Mouse (Mus musculus) neural tube, embryonic 13.5 days (tissue): ENCODE data around the gene Rtn3. TPM values are rescaled to one million over a fixed set of nuclear protein-coding genes. Genes with fewer than 3 reads are reported as not detected.
"Not testable (repeated sequence)": the region's sequence is repeated elsewhere in the genome, so short reads cannot be mapped to it uniquely, and the experiment has no call there.

ENCODE experiments used
- ATAC-seq: fragments of 200-750 bp; cut with Nextera tagmentation; 2 replicates; pipeline ENCODE4 v1.8.0; 2017; ENCODE audit warnings: low read depth, mild to moderate bottlenecking, moderate TSS enrichment, moderate library complexity
- H3K27ac ChIP-seq: fragments of 300-500 bp; sonication (generic); replicated peaks from 2 replicates; pipeline ENCODE4 v1.5.1; 2015; ENCODE audit warnings: moderate library complexity, mild to moderate bottlenecking, inconsistent platforms
- H3K27me3 ChIP-seq: fragments of 300-500 bp; sonication (generic); 2 replicates; pipeline ENCODE4 v1.6.1; 2015; ENCODE audit warnings: mild to moderate bottlenecking, inconsistent platforms
- H3K36me3 ChIP-seq: fragments of 300-500 bp; sonication (generic); 2 replicates; pipeline ENCODE4 v1.6.1; 2015; ENCODE audit warnings: mild to moderate bottlenecking, inconsistent platforms
- H3K4me1 ChIP-seq: fragments of 300-500 bp; sonication (generic); replicated peaks from 2 replicates; pipeline ENCODE4 v1.6.1; 2015; ENCODE audit warnings: inconsistent platforms
- H3K4me2 ChIP-seq: fragments of 300-500 bp; sonication (generic); 2 replicates; pipeline ENCODE4 v1.6.1; 2015; ENCODE audit warnings: inconsistent platforms, mild to moderate bottlenecking, moderate library complexity
- H3K4me3 ChIP-seq: fragments of 300-500 bp; sonication (generic); 2 replicates; pipeline ENCODE4 v1.5.1; 2015; ENCODE audit warnings: mild to moderate bottlenecking, inconsistent platforms
- H3K9ac ChIP-seq: fragments of 300-500 bp; sonication (generic); 2 replicates; pipeline ENCODE4 v1.6.1; 2015; ENCODE audit warnings: moderate library complexity, mild to moderate bottlenecking, inconsistent platforms
- H3K9me3 ChIP-seq: fragments of 300-500 bp; sonication (generic); 2 replicates; pipeline ENCODE4 v1.6.1; 2016; ENCODE audit warnings: inconsistent platforms
- WGBS: fragments of 180-500 bp; shearing (Covaris S2); methylation state at CpG from one replicate; pipeline ENCODE4 v1.1.7; 2015; 5-methylcytosine and 5-hydroxymethylcytosine counted together
- polyA plus RNA-seq: library from polyadenylated mRNA; unstranded; fragments of >200 nt; fragmentation: Nextera tagmentation; extraction: Ambion mirVana; gene quantifications from 2 replicates; pipeline ENCODE4 v1.2.1, GENCODE M21; 2015

The Rtn3 gene
- polyA plus RNA-seq, 1 experiment from 2014 or later = 529 TPM

DNA sequence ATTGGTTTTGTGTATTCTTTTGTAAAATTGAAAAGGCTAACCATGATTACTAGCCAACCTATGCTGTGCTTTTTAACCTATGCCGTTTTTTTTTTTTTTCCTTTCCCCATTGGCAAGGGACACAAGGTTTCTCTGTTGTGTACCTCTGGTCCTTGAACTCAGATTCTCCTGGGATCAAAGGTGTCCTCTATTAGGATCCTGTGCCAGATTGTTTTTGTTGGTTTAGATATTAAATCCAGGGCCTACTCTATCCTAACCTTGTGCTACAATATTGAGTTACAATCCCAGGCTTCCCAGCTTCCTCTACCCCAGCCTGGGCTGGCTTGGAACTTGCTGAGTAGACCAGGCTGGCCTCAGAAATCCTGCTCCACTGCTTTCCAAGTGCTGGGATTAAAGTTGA, 17.6 kb upstream of the Rtn3 start:
- H3K36me3 ChIP-seq = no peaks in the 10 kb centered on the region
- peaks cover 3% of the 10 kb centered on the region for H3K4me1 ChIP-seq
- no peaks in the 10 kb centered on the region for H3K27me3 ChIP-seq
- no peaks in the 10 kb centered on the region for H3K9me3 ChIP-seq
- ATAC-seq = no peak
- no peak overlapping the region for H3K4me2 ChIP-seq
- no peak overlapping the region for H3K27ac ChIP-seq
- no peak overlapping the region for H3K9ac ChIP-seq
- no peak overlapping the region for H3K4me3 ChIP-seq
- whole genome bisulfite sequencing = 87% methylated on average over 1 of the region's 1 CpGs

DNA sequence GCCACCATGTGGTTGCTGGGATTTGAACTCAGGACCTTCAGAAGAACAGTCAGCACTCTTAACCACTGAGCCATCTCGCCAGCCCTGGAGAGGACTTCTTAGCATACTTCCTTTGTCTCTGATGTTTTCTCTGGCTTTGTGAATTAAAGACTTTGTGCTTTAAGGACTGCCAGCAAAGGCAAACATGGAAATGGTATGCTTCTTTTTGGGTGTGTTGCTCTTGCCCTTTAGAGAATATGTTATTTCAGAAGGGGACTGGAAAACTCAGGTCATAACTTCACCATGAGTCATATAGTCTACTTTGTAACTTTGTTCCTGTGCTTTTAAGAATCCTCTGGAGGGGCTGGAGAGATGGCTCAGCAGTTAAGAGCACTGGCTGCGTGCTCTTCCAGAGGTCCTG, 15.7 kb upstream of the Rtn3 start:
- peaks cover 9% of the 10 kb centered on the region for H3K4me1 ChIP-seq
- no peak overlapping the region for H3K4me2 ChIP-seq
- no peak overlapping the region for H3K9ac ChIP-seq
- H3K9me3 ChIP-seq = no peaks in the 10 kb centered on the region
- H3K27me3 ChIP-seq = no peaks in the 10 kb centered on the region
- no peak for ATAC-seq
- WGBS = 96% methylated on average over 2 of the region's 2 CpGs
- H3K27ac ChIP-seq = no peak overlapping the region
- H3K4me3 ChIP-seq = no peak overlapping the region
- H3K36me3 ChIP-seq = no peaks in the 10 kb centered on the region

- Histone ChIP-seq H3K4me2 (peak overlapping the region; percentile 66; the same call in 1 of the 2 replicates), H3K9ac (0 out of 2 replicates have a peak overlapping the region, but pooled peaks have one; percentile 93), H3K4me3 (0 out of 2 replicates have a peak overlapping the region, but pooled peaks have one; percentile 80)
- ATAC-seq, H3K27ac ChIP-seq, H3K36me3 ChIP-seq, H3K27me3 ChIP-seq, H3K9me3 ChIP-seq, H3K4me1 ChIP-seq: not testable (repeated sequence)
- 86% methylated on average over 1 of the region's 1 CpGs for WGBS
These were observed 13.0 kb upstream of the Rtn3 start for GRCm38 (mm10) chr19:7496070-7496469.

DNA sequence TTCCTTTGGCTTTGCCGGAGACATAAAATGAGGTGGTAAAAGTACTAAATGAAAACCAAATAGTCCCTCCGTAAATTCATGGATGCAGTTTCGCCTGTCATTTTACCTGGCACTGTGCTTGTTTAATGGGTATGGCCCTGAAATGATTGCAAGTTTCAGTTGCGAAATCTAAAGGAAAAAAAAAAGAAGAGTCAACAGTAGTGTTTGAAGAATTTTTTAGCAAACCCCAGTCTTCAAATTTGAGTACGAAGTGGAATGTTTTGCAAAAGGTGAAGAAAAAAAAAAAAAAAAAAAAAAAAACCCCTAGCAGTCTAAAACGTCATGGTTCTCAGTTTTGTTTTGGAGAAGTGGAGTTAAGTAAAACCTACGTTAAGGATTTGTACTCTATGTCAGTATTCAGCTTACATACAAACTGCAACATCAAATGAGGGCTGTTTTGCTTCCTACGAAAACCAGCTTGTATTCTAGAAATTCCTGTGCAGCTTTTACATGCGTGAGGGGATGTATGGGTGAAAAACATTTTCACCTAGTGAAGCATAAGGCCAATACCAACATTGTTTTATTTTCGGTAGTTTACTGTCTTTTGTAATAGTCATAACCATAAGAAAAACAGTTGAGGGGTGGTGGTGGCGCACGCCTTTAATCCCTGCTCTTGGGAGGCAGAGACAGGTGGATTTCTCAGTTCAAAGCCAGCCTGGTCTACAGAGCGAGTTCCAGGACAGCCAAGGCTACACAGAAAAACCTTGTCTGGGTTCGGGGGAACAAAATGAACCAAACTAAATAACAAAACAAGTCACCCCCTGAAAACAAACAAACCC, 12.3 kb upstream of the Rtn3 start:
- no peaks in the 10 kb centered on the region for H3K27me3 ChIP-seq
- peak overlapping the region; percentile 80 for H3K4me3 ChIP-seq
- H3K4me1 ChIP-seq = peaks cover 9% of the 10 kb centered on the region
- H3K27ac ChIP-seq = peak overlapping the region; percentile 99
- ATAC-seq = no peak
- 47% methylated on average over 14 of the region's 14 CpGs for WGBS
- H3K9ac ChIP-seq = peak overlapping the region; percentile 93
- H3K9me3 ChIP-seq = no peaks in the 10 kb centered on the region
- no peaks in the 10 kb centered on the region for H3K36me3 ChIP-seq
- H3K4me2 ChIP-seq = peak overlapping the region; percentile 66

DNA sequence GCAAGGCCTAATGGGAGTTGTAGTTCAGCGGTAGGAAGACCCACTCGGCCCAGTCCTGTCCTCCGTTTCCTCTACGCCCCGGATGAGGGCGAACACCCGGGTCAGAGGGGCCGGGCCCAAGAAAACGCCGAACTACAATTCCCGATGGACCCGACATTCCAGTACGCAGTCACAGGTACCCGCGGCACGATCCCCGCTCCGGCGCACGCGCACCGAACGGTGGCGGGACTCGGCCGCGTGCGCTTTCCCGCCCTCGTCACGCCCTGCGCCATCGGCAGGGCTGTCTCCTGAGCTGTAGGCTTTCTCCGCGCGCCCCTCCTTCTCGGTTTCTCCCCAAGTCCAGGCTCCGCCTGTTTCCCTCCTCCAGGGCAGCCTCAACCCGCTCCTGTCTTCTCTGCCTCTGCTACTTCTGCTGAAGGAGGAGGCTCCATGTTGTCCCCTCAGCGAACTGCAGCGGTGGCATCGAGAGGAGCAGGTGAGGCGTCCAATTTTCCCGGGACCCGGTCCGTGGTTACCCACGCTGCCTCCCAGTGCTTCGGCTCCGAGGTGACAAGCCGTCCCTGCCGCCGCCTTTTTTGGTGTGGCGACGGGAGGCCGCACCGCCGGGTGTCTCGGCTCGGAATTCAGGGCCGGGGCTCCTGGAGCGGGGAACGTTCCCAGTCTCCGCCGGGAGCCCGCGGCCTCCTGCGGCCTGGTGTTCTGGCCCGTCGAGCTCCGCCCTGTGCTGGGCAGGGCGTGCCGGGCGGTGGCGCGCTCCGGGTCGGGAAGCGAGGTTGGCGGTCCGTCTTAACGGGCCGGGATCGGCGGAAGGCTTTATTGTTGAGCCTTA, 11.3 kb upstream of the Rtn3 start:
- peak overlapping the region; percentile 93 for H3K9ac ChIP-seq
- peak overlapping the region; percentile 99 for H3K27ac ChIP-seq
- peaks cover 9% of the 10 kb centered on the region for H3K4me1 ChIP-seq
- H3K4me2 ChIP-seq = peak overlapping the region; percentile 66
- H3K36me3 ChIP-seq = no peaks in the 10 kb centered on the region
- under 1% methylated on average over 84 of the region's 84 CpGs for WGBS
- no peaks in the 10 kb centered on the region for H3K27me3 ChIP-seq
- H3K9me3 ChIP-seq = no peaks in the 10 kb centered on the region
- H3K4me3 ChIP-seq = peak overlapping the region; percentile 80
- peak; percentile 97 for ATAC-seq

- H3K27ac ChIP-seq = peak within 1 kb of the TSS; percentile 99
- no peaks in the 10 kb centered on the region for H3K9me3 ChIP-seq
- ATAC-seq = no peak
- peak within 1 kb of the TSS; percentile 80 for H3K4me3 ChIP-seq
- H3K4me1 ChIP-seq = peaks cover 9% of the 10 kb centered on the region
- H3K36me3 ChIP-seq = no peaks in the 10 kb centered on the region
- H3K4me2 ChIP-seq = peak within 1 kb of the TSS; percentile 66
- H3K9ac ChIP-seq = peak within 1 kb of the TSS; percentile 93
- H3K27me3 ChIP-seq = no peaks in the 10 kb centered on the region
- WGBS = 34% methylated on average over 31 of the region's 31 CpGs
These were observed 10.5 kb upstream of the Rtn3 start, which contains the start of gene Atl3 for GRCm38 (mm10) chr19:7493352-7494186. TSS of gene Atl3 (plus strand) at chr19:7494040.

DNA sequence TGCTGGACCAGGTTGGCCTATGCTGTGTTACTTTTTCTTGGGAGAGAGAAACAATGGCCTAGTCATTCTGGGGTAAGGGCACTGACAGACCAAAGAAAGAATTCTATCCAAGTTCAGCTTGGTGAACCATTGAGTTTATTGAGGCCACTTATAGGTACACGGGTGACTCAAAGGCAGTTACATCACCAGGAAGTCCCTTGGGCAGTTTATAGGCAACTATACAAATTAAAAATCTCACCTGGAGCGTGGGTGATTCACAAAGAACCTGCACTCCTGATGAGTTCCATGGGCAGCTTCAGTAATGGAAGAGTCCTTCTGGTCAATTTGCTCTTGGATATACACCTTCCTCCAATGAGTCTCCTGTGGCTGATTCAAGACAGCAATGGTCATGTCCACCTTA, 9.6 kb upstream of the Rtn3 start:
- ATAC-seq = no peak
- Histone ChIP-seq H3K9me3 (no peaks in the 10 kb centered on the region), H3K27ac (no peak overlapping the region), H3K9ac (no peak overlapping the region), H3K27me3 (no peaks in the 10 kb centered on the region), H3K4me2 (no peak overlapping the region), H3K36me3 (no peaks in the 10 kb centered on the region), H3K4me1 (peaks cover 9% of the 10 kb centered on the region), H3K4me3 (no peak overlapping the region)
- WGBS = 93% methylated on average over 2 of the region's 2 CpGs

- H3K27me3 ChIP-seq = no peaks in the 10 kb centered on the region
- H3K4me2 ChIP-seq = no peak overlapping the region
- no peak overlapping the region for H3K27ac ChIP-seq
- WGBS = 78% methylated on average over 6 of the region's 6 CpGs
- peaks cover 9% of the 10 kb centered on the region for H3K4me1 ChIP-seq
- no peak overlapping the region for H3K4me3 ChIP-seq
- ATAC-seq = no peak
- H3K9ac ChIP-seq = no peak overlapping the region
- no peaks in the 10 kb centered on the region for H3K9me3 ChIP-seq
- no peaks in the 10 kb centered on the region for H3K36me3 ChIP-seq
These were observed 8.9 kb upstream of the Rtn3 start for GRCm38 (mm10) chr19:7491960-7492359.

DNA sequence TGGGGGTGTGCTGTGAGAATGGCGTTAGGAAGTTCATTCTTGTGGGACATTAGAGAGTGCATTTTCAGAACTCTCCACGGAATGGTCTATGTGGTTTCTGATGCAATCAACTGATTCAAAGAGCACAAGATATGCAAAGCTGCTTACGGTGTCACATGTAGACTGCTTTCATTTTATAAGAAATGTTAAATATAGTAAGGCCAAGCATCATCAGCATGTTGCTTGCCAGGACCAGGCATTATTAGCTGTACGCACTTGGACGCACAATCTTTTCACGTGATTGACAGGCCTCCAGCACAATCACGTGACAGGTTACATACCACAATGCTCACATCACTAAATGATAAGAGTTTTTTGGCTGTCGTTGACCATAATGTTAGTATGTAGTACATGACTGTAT, 4.6 kb upstream of the Rtn3 start:
- Histone ChIP-seq H3K27me3 (no peaks in the 10 kb centered on the region), H3K9ac (no peak overlapping the region), H3K4me1 (peaks cover 6% of the 10 kb centered on the region), H3K9me3 (no peaks in the 10 kb centered on the region), H3K36me3 (no peaks in the 10 kb centered on the region), H3K4me2 (no peak overlapping the region), H3K4me3 (no peak overlapping the region), H3K27ac (no peak overlapping the region)
- no peak for ATAC-seq
- WGBS = 90% methylated on average over 8 of the region's 8 CpGs

GRCm38 (mm10) chr19:7484076-7484475, 995 bp upstream of the Rtn3 start:
- H3K27me3 ChIP-seq = no peaks in the 10 kb centered on the region
- no peaks in the 10 kb centered on the region for H3K9me3 ChIP-seq
- no peaks in the 10 kb centered on the region for H3K36me3 ChIP-seq
- H3K4me1 ChIP-seq = peaks cover 29% of the 10 kb centered on the region
- H3K4me3 ChIP-seq = peak overlapping the region; percentile 72
- H3K27ac ChIP-seq = peak overlapping the region; percentile 99
- H3K4me2 ChIP-seq = peak overlapping the region; percentile 80
- 59% methylated on average over 5 of the region's 5 CpGs for WGBS
- no peak for ATAC-seq
- H3K9ac ChIP-seq = peak overlapping the region; percentile 36; the same call in 1 of the 2 replicates

- Histone ChIP-seq H3K4me3 (peak overlapping the region; percentile 72), H3K9me3 (no peaks in the 10 kb centered on the region), H3K4me1 (peaks cover 33% of the 10 kb centered on the region), H3K36me3 (no peaks in the 10 kb centered on the region), H3K27me3 (no peaks in the 10 kb centered on the region), H3K9ac (peak overlapping the region; percentile 97), H3K27ac (peak overlapping the region; percentile 99), H3K4me2 (peak overlapping the region; percentile 80)
- peak; percentile 71 for ATAC-seq
- 2% methylated on average over 6 of the region's 6 CpGs for WGBS
These were observed 416 bp upstream of the Rtn3 start for GRCm38 (mm10) chr19:7483512-7483882.
